Mouse (Mus musculus) forebrain, embryonic 11.5 days (tissue): ENCODE data around the gene Aanat. TPM values are rescaled to one million over a fixed set of nuclear protein-coding genes. Genes with fewer than 3 reads are reported as not detected.

Source experiments
- ATAC-seq: fragments of 200-750 bp; cut with Nextera tagmentation; replicated peaks from 2 replicates; pipeline ENCODE4 v1.8.0; 2017; ENCODE audit warnings: moderate TSS enrichment; ENCODE audit not compliant: low FRiP score
- DNase-seq: peaks from one replicate; pipeline ENCODE4 v3.0.0-alpha.2; 2017; ENCODE audit warnings: low spot score
- H3K27ac ChIP-seq: fragments of 300-500 bp; sonication (generic); 2 replicates; pipeline ENCODE4 v1.5.1; 2014; ENCODE audit warnings: low read depth, low read length
- H3K27me3 ChIP-seq: fragments of 300-500 bp; sonication (generic); 2 replicates; pipeline ENCODE4 v1.6.1; 2014; ENCODE audit warnings: mild to moderate bottlenecking, low read length, mixed read lengths; ENCODE audit not compliant: control insufficient read depth, insufficient read depth
- H3K36me3 ChIP-seq: fragments of 300-500 bp; sonication (generic); 2 replicates; pipeline ENCODE4 v1.6.1; 2014; ENCODE audit warnings: mild to moderate bottlenecking, low read length, moderate library complexity, mixed read lengths; ENCODE audit not compliant: control insufficient read depth, insufficient read depth
- H3K4me1 ChIP-seq: fragments of 300-500 bp; sonication (generic); replicated peaks from 2 replicates; pipeline ENCODE4 v1.6.1; 2014; ENCODE audit warnings: low read length, mixed read lengths; ENCODE audit not compliant: control insufficient read depth, insufficient read depth
- H3K4me2 ChIP-seq: fragments of 300-500 bp; sonication (generic); 2 replicates; pipeline ENCODE4 v1.6.1; 2014; ENCODE audit warnings: low read depth, mild to moderate bottlenecking, low read length, moderate library complexity, mixed read lengths; ENCODE audit not compliant: severe bottlenecking
- H3K4me3 ChIP-seq: fragments of 300-500 bp; sonication (generic); 2 replicates; pipeline ENCODE4 v1.5.1; 2014; ENCODE audit warnings: low read depth, low read length
- H3K9ac ChIP-seq: fragments of 300-500 bp; sonication (generic); 2 replicates; pipeline ENCODE4 v1.6.1; 2014; ENCODE audit warnings: low read length
- H3K9me3 ChIP-seq: fragments of 300-500 bp; sonication (generic); 2 replicates; pipeline ENCODE4 v1.6.1; 2016; ENCODE audit warnings: low read length, mixed read lengths; ENCODE audit not compliant: control insufficient read depth
- WGBS: fragments of 180-500 bp; shearing (Covaris S2); extraction: QIAGEN DNeasy Blood & Tissue Kit; methylation state at CpG from one replicate; pipeline ENCODE4 v1.1.7; 2014; 5-methylcytosine and 5-hydroxymethylcytosine counted together
- polyA plus RNA-seq: library from polyadenylated mRNA; unstranded; fragments of >200 nt; fragmentation: Nextera tagmentation; extraction: Ambion mirVana; gene quantifications from 2 replicates; pipeline ENCODE4 v1.2.1, GENCODE M21; 2014

The Aanat gene
- polyA plus RNA-seq, 1 experiment from 2014 or later: not detected

DNA sequence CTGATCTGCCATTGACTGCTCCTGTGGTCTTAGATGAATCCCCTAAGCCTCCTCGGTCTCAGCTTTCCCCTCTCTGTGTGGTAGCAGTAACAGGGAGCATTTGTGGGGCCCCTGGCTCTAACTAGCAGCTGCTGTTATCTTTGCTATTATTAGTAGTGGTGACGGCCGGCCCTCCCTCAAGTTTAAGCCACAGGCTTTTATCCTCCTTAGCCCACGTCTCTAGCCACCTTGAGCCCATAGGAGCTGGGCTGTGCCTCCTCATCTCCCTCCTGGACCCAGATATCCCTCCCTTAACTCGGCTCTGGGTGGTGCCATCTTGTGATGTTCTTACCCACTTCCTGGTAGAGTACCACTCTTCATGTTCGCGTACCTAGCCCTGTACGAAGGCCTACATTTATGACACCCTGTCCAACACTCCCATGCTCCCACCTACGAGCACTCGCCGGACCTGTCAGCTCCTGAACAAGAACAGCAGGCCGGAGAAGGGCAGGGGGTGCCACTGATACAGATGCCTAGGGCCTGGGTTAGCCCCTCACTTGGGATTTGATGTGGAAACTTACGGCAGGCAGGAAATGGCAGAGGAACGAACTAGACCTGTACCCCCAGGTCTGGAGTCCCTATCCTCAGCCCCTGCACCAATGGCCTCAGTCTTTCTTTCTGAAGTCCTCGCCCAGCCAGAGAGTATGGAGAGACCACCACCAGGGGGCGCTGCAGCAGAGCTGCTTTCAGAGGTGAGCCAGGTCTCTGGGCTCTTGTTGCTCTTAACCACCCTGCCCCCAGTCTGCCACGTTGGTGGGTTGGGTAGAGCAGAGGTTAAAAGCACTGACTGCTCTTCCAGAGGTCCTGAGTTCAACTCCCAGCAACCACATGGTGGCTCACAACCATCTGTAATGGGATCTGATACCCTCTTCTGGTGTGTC lies 39.1 kb downstream of the Aanat start:
- no peaks in the 10 kb centered on the region for H3K36me3 ChIP-seq
- no peak overlapping the region for H3K27ac ChIP-seq
- H3K4me3 ChIP-seq: no peak overlapping the region
- ATAC-seq (no peak), DNase-seq (peak; percentile 86)
- WGBS: 74% methylated on average over 17 of the region's 17 CpGs
- H3K9me3 ChIP-seq: no peaks in the 10 kb centered on the region
- peaks cover 10% of the 10 kb centered on the region; the same call in 1 of the 2 replicates for H3K27me3 ChIP-seq
- H3K9ac ChIP-seq: no peak overlapping the region
- no peak overlapping the region for H3K4me2 ChIP-seq
- H3K4me1 ChIP-seq: peaks cover 7% of the 10 kb centered on the region; the same call in 1 of the 2 replicates

DNA sequence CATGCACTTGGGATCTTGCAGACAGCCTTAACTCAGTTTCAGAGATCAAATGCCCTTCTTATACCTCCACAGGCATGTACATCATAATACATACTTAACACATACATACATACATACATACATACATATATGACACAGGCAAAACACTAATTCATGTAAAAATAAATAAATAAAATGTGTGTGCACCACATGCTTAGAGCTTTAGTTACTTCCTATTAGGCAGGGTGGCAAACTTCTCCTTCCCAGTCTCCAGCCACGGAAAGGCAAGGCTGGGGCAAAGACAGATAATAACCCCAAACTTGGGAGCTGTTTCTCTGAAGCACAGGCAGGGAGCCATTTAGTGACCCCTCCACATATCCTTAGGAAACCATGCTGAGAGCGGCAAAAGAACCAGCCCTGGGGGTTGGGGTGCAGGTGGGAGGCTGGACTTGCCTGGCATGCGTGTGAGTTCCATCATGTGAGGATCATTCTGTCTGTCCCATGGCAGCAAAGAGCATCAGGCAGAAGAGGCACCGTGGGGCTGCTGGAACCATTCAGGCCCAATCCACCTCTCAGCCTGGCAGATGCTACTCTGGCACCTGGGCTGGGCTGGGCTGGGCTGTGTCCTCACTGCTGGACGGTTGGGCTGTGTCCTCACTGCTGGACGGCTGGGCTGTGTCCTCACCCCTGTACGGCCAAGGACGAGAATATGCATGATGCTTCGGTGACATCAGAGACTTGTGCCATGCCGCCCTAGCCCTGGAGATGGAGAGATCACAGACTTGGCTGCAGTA lies 40.3 kb downstream of the Aanat start, which contains the start of gene Rhbdf2:
Gene Rhbdf2, minus strand, starts transcription at position 721 of the 773 bp plus-strand sequence.
- H3K4me1 ChIP-seq: peaks cover 7% of the 10 kb centered on the region; the same call in 1 of the 2 replicates
- ATAC-seq: no peak
- peaks cover 10% of the 10 kb centered on the region; the same call in 1 of the 2 replicates for H3K27me3 ChIP-seq
- H3K9ac ChIP-seq: no peak within 1 kb of the TSS
- H3K36me3 ChIP-seq: no peaks in the 10 kb centered on the region
- 74% methylated on average over 10 of the region's 10 CpGs for WGBS
- H3K9me3 ChIP-seq: no peaks in the 10 kb centered on the region
- no peak within 1 kb of the TSS for H3K27ac ChIP-seq
- no peak within 1 kb of the TSS for H3K4me3 ChIP-seq
- no peak for DNase-seq
- no peak within 1 kb of the TSS for H3K4me2 ChIP-seq

DNA sequence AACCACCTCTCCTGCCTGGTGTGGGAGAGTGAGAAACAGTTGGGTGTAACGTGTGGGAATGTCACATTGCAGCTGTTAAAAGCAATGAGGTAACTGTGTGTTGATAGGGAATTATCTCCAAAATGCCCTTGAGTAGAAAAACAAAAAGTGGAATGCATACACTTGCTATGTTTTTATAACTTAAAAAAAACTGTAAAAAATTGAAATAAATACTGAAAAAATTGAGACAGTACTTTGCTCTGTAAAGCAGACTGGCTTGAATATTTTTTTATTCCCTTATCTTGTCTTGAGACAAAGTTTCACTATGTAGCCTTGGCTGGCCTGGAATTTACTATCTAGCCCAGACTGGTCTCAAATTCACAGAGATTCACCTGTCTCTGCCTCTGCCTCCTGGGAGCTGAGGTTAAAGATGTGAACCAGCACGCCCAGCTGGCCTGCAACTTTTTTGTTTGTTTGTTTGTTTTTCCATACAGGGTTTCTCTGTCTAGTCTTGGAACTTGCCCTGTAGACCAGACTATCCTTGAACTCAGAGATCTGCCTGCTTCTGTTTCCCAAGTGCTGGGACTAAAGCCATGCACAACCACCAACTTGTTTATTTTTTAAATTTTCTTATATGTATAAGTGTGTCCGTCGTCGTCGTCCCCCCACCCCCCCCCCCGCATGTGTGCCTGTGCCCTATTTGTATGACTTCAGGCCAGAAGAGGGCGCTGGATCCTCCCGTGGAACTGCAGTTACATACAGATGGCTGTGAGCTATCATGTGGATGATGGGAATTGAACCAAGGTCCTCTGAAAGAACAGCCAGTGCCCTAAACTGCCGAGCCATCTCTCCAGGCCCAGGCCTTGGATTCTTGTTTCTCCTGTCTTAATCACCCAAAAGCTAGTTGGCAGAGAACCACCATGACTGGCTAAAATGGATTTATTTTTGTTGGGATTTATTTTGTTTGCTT lies 41.1 kb downstream of the Aanat start:
- no peak overlapping the region for H3K4me2 ChIP-seq
- H3K36me3 ChIP-seq: no peaks in the 10 kb centered on the region
- H3K27ac ChIP-seq: no peak overlapping the region
- H3K27me3 ChIP-seq: peaks cover 10% of the 10 kb centered on the region; the same call in 1 of the 2 replicates
- H3K4me1 ChIP-seq: peaks cover 7% of the 10 kb centered on the region; the same call in 1 of the 2 replicates
- no peaks in the 10 kb centered on the region for H3K9me3 ChIP-seq
- 40% methylated on average over 10 of the region's 10 CpGs for WGBS
- no peak for ATAC-seq
- no peak overlapping the region for H3K4me3 ChIP-seq
- H3K9ac ChIP-seq: no peak overlapping the region
- no peak for DNase-seq

DNA sequence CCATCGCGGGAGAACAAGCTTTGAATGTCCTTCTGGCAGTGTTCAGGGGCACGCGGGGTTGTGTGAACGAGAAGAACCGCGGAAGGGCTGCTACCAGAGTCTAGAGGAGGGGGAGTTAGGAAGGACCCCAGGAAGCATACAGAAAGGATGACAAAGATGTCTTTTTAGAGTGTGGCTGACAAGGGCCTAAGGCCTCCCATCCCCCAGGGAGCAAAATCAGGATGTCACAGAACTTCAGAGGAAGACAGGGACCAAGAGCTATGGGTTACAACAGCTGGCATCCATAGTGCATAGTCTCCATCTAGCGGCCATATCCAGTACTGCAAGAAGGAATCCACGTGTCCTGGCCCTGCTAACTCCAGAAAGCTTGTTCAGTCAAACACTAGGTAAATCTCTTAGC lies 42.5 kb downstream of the Aanat start:
- H3K36me3 ChIP-seq: no peaks in the 10 kb centered on the region
- peaks cover 4% of the 10 kb centered on the region; the same call in 1 of the 2 replicates for H3K4me1 ChIP-seq
- H3K27me3 ChIP-seq: peaks cover 2% of the 10 kb centered on the region; the same call in 1 of the 2 replicates
- ATAC-seq: no peak
- H3K4me3 ChIP-seq: no peak overlapping the region
- 63% methylated on average over 9 of the region's 9 CpGs for WGBS
- no peak overlapping the region for H3K9ac ChIP-seq
- no peak overlapping the region for H3K27ac ChIP-seq
- no peak overlapping the region for H3K4me2 ChIP-seq
- peak; percentile 88 for DNase-seq
- no peaks in the 10 kb centered on the region for H3K9me3 ChIP-seq

DNA sequence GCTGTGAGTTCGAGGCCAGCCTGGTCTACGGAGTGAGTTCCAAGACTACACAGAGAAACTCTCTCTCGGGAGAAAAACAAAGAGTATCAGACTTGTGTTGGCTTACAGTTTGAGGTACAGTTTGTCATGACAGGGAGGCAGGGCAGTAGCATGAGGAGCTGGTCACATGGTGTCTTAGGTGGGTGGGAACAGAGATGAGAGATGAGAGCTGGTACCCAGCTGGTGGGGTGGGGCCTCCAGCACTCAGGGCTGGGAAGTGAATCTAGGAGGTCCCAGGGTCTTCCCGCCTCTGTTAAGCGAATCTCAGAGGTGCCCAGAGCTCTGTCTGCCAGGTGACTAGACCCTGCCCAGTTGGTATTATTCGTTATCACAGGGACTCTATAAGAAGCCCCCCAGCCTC lies 43.2 kb downstream of the Aanat start:
- no peak overlapping the region; the same call in 1 of the 2 replicates for H3K9ac ChIP-seq
- H3K4me1 ChIP-seq: no peaks in the 10 kb centered on the region
- no peaks in the 10 kb centered on the region for H3K27me3 ChIP-seq
- DNase-seq: no peak
- H3K36me3 ChIP-seq: no peaks in the 10 kb centered on the region
- no peak for ATAC-seq
- H3K4me2 ChIP-seq: no peak overlapping the region
- WGBS: 88% methylated on average over 6 of the region's 6 CpGs
- H3K27ac ChIP-seq: no peak overlapping the region
- no peaks in the 10 kb centered on the region for H3K9me3 ChIP-seq
- no peak overlapping the region for H3K4me3 ChIP-seq

DNA sequence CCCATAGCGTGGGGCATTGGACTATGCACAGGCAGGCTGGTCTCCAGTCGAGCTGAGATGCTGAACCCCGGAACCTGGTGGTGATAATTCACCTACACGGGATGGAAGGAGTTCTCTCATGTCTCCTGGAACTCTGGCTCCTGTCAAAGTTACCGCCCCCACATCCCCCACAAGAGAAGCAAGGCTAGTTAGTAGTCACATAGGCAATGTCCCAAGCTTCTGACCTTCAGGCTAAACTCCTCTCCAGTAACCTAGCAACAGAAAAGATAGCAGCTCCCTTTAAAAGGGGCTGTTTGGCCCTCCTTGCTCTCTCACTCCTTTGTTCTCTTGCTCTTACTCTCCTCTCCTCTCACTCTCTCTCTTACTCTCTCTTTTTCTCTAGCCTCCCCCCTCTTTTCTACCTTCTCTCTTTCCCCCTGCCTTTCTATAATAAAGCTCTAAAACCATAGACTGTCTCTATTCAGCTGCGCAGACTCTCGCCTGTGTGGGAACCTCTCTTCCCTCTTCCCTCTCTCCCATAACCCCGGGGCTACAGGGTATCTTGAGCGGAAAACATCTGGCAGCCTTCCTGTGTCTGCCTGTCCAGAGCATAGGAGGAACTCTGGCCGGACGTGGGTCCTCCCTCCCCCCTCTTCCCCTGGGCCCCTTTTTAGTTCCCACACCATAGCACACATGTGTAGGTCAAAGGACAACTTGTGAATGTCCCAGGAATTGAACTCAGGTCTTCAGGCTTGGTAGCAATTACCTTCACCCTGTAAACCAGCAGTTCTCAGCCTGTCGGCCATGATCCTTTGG lies 44.1 kb downstream of the Aanat start:
- H3K36me3 ChIP-seq: no peaks in the 10 kb centered on the region
- H3K9ac ChIP-seq: no peak overlapping the region
- no peak overlapping the region for H3K27ac ChIP-seq
- WGBS: 66% methylated on average over 12 of the region's 12 CpGs
- H3K9me3 ChIP-seq: no peaks in the 10 kb centered on the region
- no peak overlapping the region for H3K4me3 ChIP-seq
- no peaks in the 10 kb centered on the region for H3K4me1 ChIP-seq
- ATAC-seq (no peak), DNase-seq (no peak)
- no peaks in the 10 kb centered on the region for H3K27me3 ChIP-seq
- H3K4me2 ChIP-seq: no peak overlapping the region

DNA sequence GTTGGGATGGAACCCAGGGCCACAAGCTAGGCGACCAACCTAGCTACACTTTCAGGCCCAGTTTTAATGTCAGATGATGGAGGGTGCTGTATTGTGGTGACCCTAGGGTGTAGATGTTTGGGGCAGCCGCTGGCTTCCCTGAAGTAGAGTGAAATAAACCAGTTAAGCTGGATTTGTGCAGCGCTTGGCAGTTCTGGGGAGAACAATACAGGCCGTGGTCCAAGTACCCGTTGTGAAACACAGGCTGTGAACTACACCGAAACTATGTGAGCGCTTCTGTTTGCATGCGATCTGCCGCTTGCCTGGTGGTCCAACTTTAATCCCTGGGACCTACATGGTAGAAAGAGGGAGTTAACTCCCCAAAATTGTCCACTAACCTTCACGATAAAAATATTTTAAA lies 46.7 kb downstream of the Aanat start:
- Histone ChIP-seq H3K4me1 (no peaks in the 10 kb centered on the region), H3K36me3 (no peaks in the 10 kb centered on the region), H3K4me2 (no peak overlapping the region), H3K27ac (no peak overlapping the region), H3K4me3 (no peak overlapping the region), H3K27me3 (no peaks in the 10 kb centered on the region), H3K9me3 (no peaks in the 10 kb centered on the region), H3K9ac (no peak overlapping the region)
- ATAC-seq: no peak
- DNase-seq: no peak
- 75% methylated on average over 10 of the region's 10 CpGs for WGBS
